Mouse (Mus musculus) naive thymus-derived CD4-positive, alpha-beta T cell, adult 5 months (primary cell): ENCODE results near the gene Gm20683. TPM values are rescaled to one million over a fixed set of nuclear protein-coding genes. Genes with fewer than 3 reads are reported as not detected.

ENCODE experiments used
- polyA plus RNA-seq: library from polyadenylated mRNA; unstranded; fragments of 100-300 nt; shearing (Covaris generic); gene quantifications from one replicate; pipeline ENCODE4 v1.2.1, GENCODE M21; 2017

Gm20683 gene
- 1.8 TPM for polyA plus RNA-seq

DNA sequence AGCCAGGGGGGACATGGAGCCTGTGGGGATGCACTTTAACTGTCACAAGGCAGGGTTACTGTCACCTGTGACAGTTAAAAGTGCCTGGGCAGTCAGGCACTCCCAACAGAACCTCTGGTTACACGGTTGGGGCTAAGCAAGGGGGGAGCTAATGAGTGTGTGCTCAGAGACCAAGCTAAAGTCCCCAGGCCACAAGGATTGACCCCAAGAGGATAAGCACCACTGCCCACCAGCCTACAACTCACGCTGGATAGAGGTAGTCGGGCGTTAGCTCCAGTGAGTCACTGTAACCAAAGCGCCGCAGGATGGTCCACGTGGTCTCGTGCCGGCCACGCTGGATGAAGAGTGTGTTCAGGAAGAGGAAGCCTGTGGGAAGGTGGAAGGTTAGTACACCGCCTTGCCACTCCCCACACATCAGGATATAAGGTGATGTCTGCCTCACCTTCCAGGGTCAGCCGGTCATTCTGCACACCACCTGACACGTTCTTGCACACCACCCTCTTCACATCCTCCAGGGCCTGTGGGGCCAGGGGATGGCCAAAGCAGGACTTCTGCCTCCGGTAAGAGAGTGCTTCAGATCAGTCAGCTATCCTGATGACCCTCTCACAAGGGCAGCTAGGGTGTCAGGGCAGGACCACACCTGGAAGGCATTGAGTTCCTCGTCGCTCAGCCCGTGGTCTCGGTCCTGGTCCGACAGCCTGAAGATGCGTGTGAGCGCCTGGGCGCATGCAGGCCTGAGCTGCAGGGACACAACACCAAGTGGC, at the start of gene Gm20683:
Gene Gm20683, minus strand, starts transcription at position 647 of the 764 bp plus-strand sequence.

DNA sequence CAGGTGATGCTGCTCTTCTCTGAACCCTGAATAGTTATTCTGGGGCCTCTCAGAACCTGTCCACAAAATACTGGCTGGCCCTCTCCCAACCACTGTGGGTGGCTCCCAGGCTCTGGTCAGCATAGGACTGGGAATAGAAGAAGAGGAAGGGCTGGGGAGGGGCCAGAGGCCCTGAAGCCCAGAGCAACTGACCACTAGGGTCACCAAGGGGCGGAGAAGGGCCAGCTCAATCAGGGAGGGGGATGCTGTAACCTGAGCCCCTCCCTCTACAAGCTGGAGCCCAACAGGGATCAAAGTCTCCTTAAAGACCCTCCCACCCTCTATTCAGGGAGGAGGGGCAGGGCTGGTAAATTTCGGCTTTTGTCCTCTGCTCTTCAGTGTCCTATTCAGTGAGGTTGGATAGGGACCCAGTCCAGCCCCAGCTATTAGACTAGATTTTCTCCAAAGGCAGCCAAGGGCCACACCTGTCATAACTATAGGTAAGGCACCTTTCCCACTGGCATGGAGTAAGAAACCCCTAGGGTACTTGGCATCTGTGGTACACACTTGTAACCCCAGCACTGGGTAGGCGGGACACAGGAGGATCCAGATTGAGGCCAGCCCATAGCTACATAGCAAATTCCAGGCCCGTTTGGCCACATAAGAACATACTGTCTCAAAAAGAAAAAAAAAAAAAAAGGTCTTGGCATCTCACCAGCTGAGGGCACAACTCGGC, 38.8 kb upstream of the Gm20683 start, which contains the start of gene Wfikkn1:
Gene Wfikkn1, minus strand, starts transcription at position 663 of the 715 bp plus-strand sequence.

DNA sequence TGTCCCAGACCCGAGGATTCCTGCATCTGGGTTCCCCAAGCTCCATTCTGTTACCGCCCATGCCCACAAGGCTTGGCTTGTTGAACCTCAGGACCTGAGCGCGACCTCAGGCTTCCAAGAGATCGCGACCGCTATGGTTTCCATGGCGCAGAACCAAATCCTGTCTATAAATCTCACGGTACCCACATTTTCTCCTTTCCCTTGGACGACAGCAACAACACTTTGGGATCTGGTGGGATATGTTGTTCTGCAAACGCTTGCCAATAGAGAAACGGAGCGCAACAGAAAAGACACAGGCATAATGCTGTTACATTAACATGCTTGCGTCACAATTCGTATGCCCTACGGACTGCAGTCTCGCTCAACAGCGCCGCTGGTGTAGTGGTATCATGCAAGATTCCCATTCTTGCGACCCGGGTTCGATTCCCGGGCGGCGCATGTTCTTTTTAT, 33.2 kb upstream of the Gm20683 start, which contains the start of gene Mettl26:
Gene Mettl26, plus strand, starts transcription at position 354 of the 450 bp plus-strand sequence.

GRCm38 (mm10) chr17:25868601-25869191, 27.1 kb upstream of the Gm20683 start, which contains the start of gene Mcrip2:
Gene Mcrip2, minus strand, starts transcription at chr17:25868764.

DNA sequence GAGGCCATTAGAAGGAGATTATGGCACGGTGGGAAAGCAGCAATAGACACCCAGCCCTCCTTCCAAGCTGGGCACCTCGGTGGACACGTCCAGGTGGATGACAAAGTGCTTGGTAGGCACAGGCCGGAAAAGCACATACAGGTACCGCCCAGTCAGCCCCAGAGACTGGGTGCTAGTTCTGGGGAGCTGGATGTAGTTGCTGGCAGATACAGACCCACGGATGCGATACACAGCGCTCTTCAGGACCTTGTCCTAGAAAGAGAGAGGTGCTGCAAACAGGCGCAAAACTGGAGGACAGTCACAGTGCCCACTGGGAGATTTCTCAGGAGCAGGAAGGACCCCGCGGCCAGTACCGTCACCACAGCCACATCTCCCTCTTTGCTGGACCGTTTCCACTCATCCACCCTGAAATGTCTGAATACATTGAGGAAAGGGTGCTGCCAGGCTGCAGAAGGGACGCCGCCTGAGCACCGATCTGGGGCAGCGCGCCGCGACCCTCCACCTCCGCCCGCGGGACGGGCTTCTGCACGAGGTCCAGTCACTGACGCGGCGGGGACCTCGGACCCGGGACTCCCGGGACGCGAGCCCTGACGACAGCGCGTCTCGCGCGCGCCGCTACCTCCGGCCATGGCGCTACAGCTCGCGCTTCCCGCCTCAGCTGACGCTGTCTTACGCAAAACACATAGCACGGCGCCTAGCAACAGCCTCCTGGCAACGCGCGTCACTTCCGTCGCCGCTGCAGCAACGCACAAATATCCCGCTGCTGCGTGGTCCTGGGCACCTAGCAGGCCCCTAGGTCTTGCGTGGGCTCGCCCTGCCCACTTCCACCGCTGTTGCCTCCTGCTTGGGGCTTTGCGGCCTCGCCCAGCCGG, 19.5 kb upstream of the Gm20683 start, which contains the start of gene Wdr90:
Gene Wdr90, minus strand, starts transcription at position 670 of the 872 bp plus-strand sequence.

GRCm38 (mm10) chr17:25844396-25844901, 2.9 kb upstream of the Gm20683 start, which contains the start of gene Rhot2:
Gene Rhot2, minus strand, starts transcription at chr17:25844851.

GRCm38 (mm10) chr17:25837076-25837410, 4.5 kb downstream of the Gm20683 start, which contains the start of gene Rhbdl1:
Gene Rhbdl1, minus strand, starts transcription at chr17:25837295.

DNA sequence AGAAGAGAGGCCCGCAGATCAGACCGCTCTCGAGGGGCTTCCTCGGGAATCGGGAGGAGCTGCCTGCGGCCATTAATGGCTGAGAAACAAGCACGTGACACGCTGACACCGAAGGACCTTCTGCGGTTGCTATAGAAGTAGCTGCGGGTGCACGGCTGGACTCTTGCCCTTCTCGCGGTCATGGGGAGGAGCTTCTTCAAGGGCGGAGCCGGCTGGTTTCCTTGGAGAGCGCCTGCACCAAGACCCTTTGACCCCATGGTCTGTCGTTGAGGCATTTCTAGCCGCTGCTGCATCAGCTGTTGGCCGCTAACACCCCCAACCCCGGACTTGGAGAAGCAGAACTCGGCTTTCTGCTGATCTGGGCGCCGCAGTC, 8.3 kb downstream of the Gm20683 start, which contains the start of gene Stub1:
Gene Stub1, minus strand, starts transcription at position 114 of the 373 bp plus-strand sequence.

GRCm38 (mm10) chr17:25828712-25829557, 12.6 kb downstream of the Gm20683 start, which contains the start of gene Jmjd8:
Gene Jmjd8, plus strand, starts transcription at chr17:25828867.

GRCm38 (mm10) chr17:25823452-25823851, 18.1 kb downstream of the Gm20683 start, which contains the start of gene Wdr24:
Gene Wdr24, plus strand, starts transcription at chr17:25823627.

GRCm38 (mm10) chr17:25808789-25809605, 32.6 kb downstream of the Gm20683 start, which contains the start of gene Fbxl16:
Gene Fbxl16, plus strand, starts transcription at chr17:25809085.

DNA sequence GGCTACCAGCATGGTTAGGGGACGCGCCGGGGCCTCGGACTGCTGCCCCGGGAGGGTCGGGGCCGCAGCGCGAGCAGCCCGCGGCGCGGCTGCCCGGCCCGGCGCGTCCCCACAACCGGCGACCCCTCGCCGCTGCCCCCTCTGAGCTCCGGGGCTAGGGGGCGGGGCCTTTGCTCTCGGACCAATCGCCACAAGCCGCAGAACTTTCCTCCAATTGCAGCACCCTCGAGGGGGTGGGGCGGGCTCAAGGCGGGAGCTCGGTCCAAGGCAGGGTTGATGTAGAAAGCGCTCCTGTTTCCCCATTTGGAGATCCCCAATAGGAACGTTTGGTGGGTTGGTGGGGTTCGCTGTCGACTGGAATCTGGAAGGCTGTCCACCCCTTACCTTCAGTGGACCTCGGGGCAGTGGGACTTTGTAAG, 44.6 kb downstream of the Gm20683 start, which contains the start of gene Metrn:
Gene Metrn, minus strand, starts transcription at position 186 of the 419 bp plus-strand sequence.

DNA sequence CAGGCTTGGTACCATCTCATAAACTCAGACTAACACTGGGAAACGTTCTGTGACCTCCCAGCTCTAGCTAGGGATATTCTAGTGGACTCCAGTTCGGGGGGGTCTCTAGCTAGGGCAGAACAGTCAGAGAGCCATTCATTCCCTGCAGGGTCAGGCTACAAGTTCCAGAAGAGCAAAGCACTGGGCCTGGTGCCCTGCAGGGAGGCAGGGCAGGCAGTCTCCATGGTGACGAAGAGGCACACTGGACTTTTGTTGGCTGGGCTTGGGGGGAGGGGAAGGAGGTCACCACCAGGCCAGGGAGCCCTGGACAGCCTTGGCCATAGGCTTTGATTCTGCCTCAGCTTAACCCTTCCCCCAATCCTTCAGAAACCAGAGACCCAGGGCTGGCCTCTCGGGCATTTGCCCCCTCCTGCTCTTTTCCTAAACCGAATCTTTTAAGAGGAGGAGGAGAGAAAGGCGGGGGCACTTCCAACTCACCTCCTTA, 45.9 kb downstream of the Gm20683 start, which contains the start of gene AC134908.4:
Gene AC134908.4, minus strand, starts transcription at position 51 of the 484 bp plus-strand sequence.

GRCm38 (mm10) chr17:25792615-25793014, 48.9 kb downstream of the Gm20683 start, which contains the start of gene Fam173a:
Gene Fam173a, minus strand, starts transcription at chr17:25792901.

DNA sequence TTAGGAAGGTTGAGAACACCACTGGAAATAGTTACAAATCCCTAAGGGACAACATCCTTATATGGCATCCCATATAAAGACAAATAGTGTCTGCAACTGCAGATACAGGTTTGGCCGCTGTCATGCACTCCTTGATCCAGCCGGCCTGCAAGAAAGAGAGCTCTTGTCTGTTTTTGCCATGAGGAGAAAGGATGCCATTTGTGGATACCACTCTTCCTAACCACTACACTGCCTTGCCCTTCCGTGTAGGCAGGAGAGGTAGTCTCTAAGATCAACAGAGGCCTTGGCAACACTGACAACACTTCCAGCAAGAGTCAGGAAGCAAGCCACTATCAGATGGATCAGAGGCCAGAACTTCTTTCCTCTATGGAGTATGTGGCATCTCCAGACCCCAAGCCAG, 55.3 kb downstream of the Gm20683 start, which contains the start of gene Ccdc78:
Gene Ccdc78, plus strand, starts transcription at position 301 of the 400 bp plus-strand sequence.

GRCm38 (mm10) chr17:25785281-25785745, 56.2 kb downstream of the Gm20683 start, which contains the start of gene Haghl:
Gene Haghl, minus strand, starts transcription at chr17:25785673.

